Mouse (Mus musculus): ENCODE measurements around the gene Olfr317. TPM values are rescaled to one million over a fixed set of nuclear protein-coding genes. Genes with fewer than 3 reads are reported as not detected.
"Not testable (repeated sequence)": the region's sequence is repeated elsewhere in the genome, so short reads cannot be mapped to it uniquely, and the experiment has no call there.

The Olfr317 gene
- polyA plus RNA-seq (2012; rRNA removed), result not detected in 2 replicates

GRCm38 (mm10) chr11:58738792-58739262 is at the start of gene Olfr317:
TSS of gene Olfr317 (minus strand) at chr11:58739212.
- 66% methylated on average over 4 of the region's 4 CpGs for WGBS
- no peak for TF ChIP-seq POLR2A (IDR thresholded peaks at IDR 0.05; ENCODE audit: borderline replicate concordance, extremely low read depth, low read depth, low read length)
- TF ChIP-seq CTCF (IDR thresholded peaks at IDR 0.05; ENCODE audit: insufficient read depth, low read length), result no peak
- DNase-seq, result no peak
- Histone ChIP-seq H3K4me3 (replicated peaks; ENCODE audit: extremely low read depth, low read depth, low read length) (no peak within 1 kb of the TSS), H3K4me1 (ENCODE audit: control insufficient read depth, insufficient read depth, low read length) (no peaks in the 10 kb centered on the region)

GRCm38 (mm10) chr11:58788346-58788745 is 49.3 kb upstream of the Olfr317 start:
- no peak for DNase-seq
- no peak for TF ChIP-seq CTCF (IDR thresholded peaks at IDR 0.05; ENCODE audit: insufficient read depth, low read length)
- TF ChIP-seq POLR2A (IDR thresholded peaks at IDR 0.05; ENCODE audit: borderline replicate concordance, extremely low read depth, low read depth, low read length), result no peak
- 65% methylated on average over 8 of the region's 8 CpGs for WGBS
- Histone ChIP-seq H3K4me3 (replicated peaks; ENCODE audit: extremely low read depth, low read depth, low read length) (no peak overlapping the region), H3K4me1 (ENCODE audit: control insufficient read depth, insufficient read depth, low read length) (no peaks in the 10 kb centered on the region)

- no peak for TF ChIP-seq POLR2A (IDR thresholded peaks at IDR 0.05; ENCODE audit: borderline replicate concordance, extremely low read depth, low read depth, low read length)
- no peak for TF ChIP-seq CTCF (IDR thresholded peaks at IDR 0.05; ENCODE audit: insufficient read depth, low read length)
- no peaks in the 10 kb centered on the region for H3K4me1 ChIP-seq (ENCODE audit: control insufficient read depth, insufficient read depth, low read length)
- WGBS, result 81% methylated on average over 10 of the region's 10 CpGs
- H3K4me3 ChIP-seq (replicated peaks; ENCODE audit: extremely low read depth, low read depth, low read length), result no peak overlapping the region
- DNase-seq, result no peak
Measured at GRCm38 (mm10) chr11:58787651-58788050, 48.6 kb upstream of the Olfr317 start.

DNA sequence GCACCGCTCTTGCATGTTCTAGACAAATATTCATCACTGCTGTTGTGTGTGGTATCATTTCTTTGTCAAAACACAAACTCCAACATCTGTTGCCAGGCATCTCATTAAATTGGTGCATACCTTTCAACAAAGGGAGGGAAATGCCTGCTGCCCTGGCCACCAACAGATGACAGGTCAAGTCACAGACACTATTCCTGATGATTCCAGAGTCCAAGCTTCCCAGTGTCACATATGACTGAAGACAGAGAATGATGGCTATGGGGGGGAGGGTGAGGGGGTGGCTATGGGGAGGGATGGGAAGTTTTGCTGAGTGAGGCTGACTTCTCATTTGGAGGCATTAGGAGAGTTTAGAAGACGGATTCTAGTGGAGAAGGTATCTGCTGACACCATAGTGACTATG is 45.2 kb upstream of the Olfr317 start:
- no peak for TF ChIP-seq POLR2A (IDR thresholded peaks at IDR 0.05; ENCODE audit: borderline replicate concordance, extremely low read depth, low read depth, low read length)
- TF ChIP-seq CTCF (IDR thresholded peaks at IDR 0.05; ENCODE audit: insufficient read depth, low read length), result no peak
- H3K4me1 ChIP-seq (ENCODE audit: control insufficient read depth, insufficient read depth, low read length), result no peaks in the 10 kb centered on the region
- no peak overlapping the region for H3K4me3 ChIP-seq (replicated peaks; ENCODE audit: extremely low read depth, low read depth, low read length)
- DNase-seq, result no peak
- 78% methylated on average over 2 of the region's 2 CpGs for WGBS

DNA sequence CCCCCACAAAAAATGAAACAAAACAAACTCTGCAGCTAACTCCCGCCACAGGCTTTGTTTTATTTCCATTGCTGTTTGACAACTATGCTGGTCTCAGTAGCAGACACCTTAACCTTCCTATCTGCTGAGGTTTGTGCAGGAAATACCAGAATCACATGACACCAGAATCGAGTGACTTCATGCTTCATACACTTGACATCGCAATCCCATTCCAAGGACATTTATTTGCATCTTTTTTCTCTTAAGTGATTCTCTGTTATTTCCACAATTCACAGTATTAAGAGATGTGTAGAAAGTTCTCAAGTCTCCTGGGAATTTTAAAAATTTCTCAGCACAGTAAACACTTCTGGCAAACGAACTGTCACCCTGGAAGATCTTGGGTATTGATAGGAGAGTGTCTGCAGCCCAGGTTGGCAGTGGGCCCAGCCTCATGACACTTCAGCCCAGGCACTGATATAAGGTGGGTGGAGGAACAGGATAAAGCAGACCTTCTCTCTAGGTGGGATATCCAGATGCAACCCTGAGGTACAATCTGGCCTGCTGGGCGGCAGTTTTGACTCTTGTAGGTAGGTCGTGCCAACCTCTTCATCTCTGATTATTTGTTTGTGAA is 43.6 kb upstream of the Olfr317 start, which contains the start of gene Olfr314:
Olfr314 (plus strand) TSS at position 473 of the 610 bp plus-strand sequence.
- no peak for DNase-seq
- WGBS, result 48% methylated on average over 6 of the region's 6 CpGs
- no peak within 1 kb of the TSS for H3K4me3 ChIP-seq (replicated peaks; ENCODE audit: extremely low read depth, low read depth, low read length)
- no peaks in the 10 kb centered on the region for H3K4me1 ChIP-seq (ENCODE audit: control insufficient read depth, insufficient read depth, low read length)
- TF ChIP-seq CTCF (IDR thresholded peaks at IDR 0.05; ENCODE audit: insufficient read depth, low read length) (no peak), POLR2A (IDR thresholded peaks at IDR 0.05; ENCODE audit: borderline replicate concordance, extremely low read depth, low read depth, low read length) (no peak)

- Histone ChIP-seq H3K4me1 (ENCODE audit: control insufficient read depth, insufficient read depth, low read length) (no peaks in the 10 kb centered on the region), H3K4me3 (replicated peaks; ENCODE audit: extremely low read depth, low read depth, low read length) (no peak within 1 kb of the TSS)
- no peak for DNase-seq
- TF ChIP-seq POLR2A (IDR thresholded peaks at IDR 0.05; ENCODE audit: borderline replicate concordance, extremely low read depth, low read depth, low read length) (no peak), CTCF (IDR thresholded peaks at IDR 0.05; ENCODE audit: insufficient read depth, low read length) (no peak)
Measured at GRCm38 (mm10) chr11:58772888-58773287, 33.9 kb upstream of the Olfr317 start, which contains the start of gene Olfr315. TSS of gene Olfr315 (plus strand) at chr11:58773188.

DNA sequence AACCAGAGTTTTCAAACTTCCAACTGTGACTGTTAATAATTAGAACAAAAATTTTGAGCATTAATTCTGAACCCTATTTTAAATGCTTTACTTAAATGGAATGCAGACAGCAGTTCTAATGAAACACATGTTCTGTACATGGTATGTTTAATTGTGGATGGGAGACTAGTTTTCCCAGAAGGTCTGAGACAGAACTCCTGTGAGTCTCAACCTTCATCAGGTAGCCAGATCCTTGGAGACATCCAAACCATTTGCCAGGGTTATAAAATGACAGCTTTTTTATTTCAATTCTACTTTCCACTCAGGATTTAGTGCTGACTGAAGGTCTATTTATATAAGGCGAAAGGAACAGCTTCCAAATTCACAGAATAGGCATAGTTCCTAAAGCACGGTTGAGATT is 13.4 kb upstream of the Olfr317 start, which contains the start of gene Olfr316:
Olfr316 (plus strand) TSS at position 301 of the 400 bp plus-strand sequence.
- DNase-seq, result no peak
- no peak for TF ChIP-seq POLR2A (IDR thresholded peaks at IDR 0.05; ENCODE audit: borderline replicate concordance, extremely low read depth, low read depth, low read length)
- TF ChIP-seq CTCF (IDR thresholded peaks at IDR 0.05; ENCODE audit: insufficient read depth, low read length), result no peak
- Histone ChIP-seq H3K4me1 (ENCODE audit: control insufficient read depth, insufficient read depth, low read length) (no peaks in the 10 kb centered on the region), H3K4me3 (replicated peaks; ENCODE audit: extremely low read depth, low read depth, low read length) (no peak within 1 kb of the TSS)
- 73% methylated on average over 2 of the region's 2 CpGs for WGBS

DNA sequence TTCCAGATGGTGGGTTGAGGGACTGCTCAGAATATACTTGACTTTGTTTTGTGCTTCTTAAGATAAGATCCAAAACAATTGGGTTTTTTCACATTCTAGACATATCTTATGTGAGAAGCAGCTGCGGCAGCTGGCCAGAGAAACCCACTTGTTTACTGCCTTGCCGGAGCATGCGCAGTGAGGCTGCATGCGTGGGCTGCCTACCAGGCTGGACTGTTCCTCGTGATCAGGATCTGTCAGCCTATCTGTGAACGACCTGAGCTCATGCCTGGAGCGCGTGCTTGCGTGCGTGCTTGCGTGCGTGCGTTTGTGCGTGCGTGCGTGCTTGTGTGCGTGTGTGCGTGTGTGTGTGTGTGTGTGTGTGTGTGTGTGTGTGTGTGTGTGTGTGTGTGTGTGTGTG is 12.1 kb upstream of the Olfr317 start:
- WGBS, result 72% methylated on average over 18 of the region's 18 CpGs
- not testable (repeated sequence) for H3K4me1 ChIP-seq (ENCODE audit: control insufficient read depth, insufficient read depth, low read length); DNase-seq; H3K4me3 ChIP-seq (replicated peaks; ENCODE audit: extremely low read depth, low read depth, low read length)

- TF ChIP-seq POLR2A (IDR thresholded peaks at IDR 0.05; ENCODE audit: borderline replicate concordance, extremely low read depth, low read depth, low read length), result no peak
- no peak for TF ChIP-seq CTCF (IDR thresholded peaks at IDR 0.05; ENCODE audit: insufficient read depth, low read length)
- H3K4me3 ChIP-seq (replicated peaks; ENCODE audit: extremely low read depth, low read depth, low read length), result no peak overlapping the region
- H3K4me1 ChIP-seq (ENCODE audit: control insufficient read depth, insufficient read depth, low read length), result no peaks in the 10 kb centered on the region
- DNase-seq, result no peak
- 44% methylated on average over 3 of the region's 3 CpGs for WGBS
Measured at GRCm38 (mm10) chr11:58733372-58733771, 5.6 kb downstream of the Olfr317 start.

- H3K4me1 ChIP-seq (ENCODE audit: control insufficient read depth, insufficient read depth, low read length); H3K4me3 ChIP-seq (replicated peaks; ENCODE audit: extremely low read depth, low read depth, low read length); DNase-seq: not testable (repeated sequence)
- 70% methylated on average over 6 of the region's 6 CpGs for WGBS
Measured at GRCm38 (mm10) chr11:58727896-58728650, 10.9 kb downstream of the Olfr317 start.

Measured in lung, adult 2 months (tissue).